Mouse (Mus musculus): ENCODE data around the gene Josd1. TPM values are rescaled to one million over a fixed set of nuclear protein-coding genes. Genes with fewer than 3 reads are reported as not detected.

Josd1 gene
- polyA plus RNA-seq, 1 experiment from 2014 or later, result 21.8 TPM

GRCm38 (mm10) chr15:79650569-79650968 is 37.1 kb downstream of the Josd1 start:
- Histone ChIP-seq H3K27ac (replicated peaks) (no peak overlapping the region), H3K4me1 (no peaks in the 10 kb centered on the region), H3K9ac (replicated peaks) (no peak overlapping the region), H3K4me3 (replicated peaks) (no peak overlapping the region), H3K27me3 (replicated peaks) (no peaks in the 10 kb centered on the region), H3K36me3 (peaks cover 28% of the 10 kb centered on the region), H3K4me2 (no peak overlapping the region), H3K9me3 (replicated peaks) (no peaks in the 10 kb centered on the region)
- ATAC-seq (ENCODE audit: low FRiP score), result no peak

GRCm38 (mm10) chr15:79648130-79648529 is 39.6 kb downstream of the Josd1 start:
- no peak overlapping the region for H3K9ac ChIP-seq (replicated peaks)
- H3K9me3 ChIP-seq (replicated peaks), result no peaks in the 10 kb centered on the region
- WGBS, result 93% methylated on average over 12 of the region's 12 CpGs
- H3K4me1 ChIP-seq, result no peaks in the 10 kb centered on the region
- peaks cover 36% of the 10 kb centered on the region for H3K36me3 ChIP-seq
- no peak for ATAC-seq (ENCODE audit: low FRiP score)
- no peak overlapping the region for H3K27ac ChIP-seq (replicated peaks)
- no peak overlapping the region for H3K4me2 ChIP-seq
- no peak overlapping the region for H3K4me3 ChIP-seq (replicated peaks)
- H3K27me3 ChIP-seq (replicated peaks), result no peaks in the 10 kb centered on the region

- Histone ChIP-seq H3K4me1 (no peaks in the 10 kb centered on the region), H3K9ac (replicated peaks) (no peak overlapping the region), H3K27ac (replicated peaks) (no peak overlapping the region), H3K9me3 (replicated peaks) (no peaks in the 10 kb centered on the region), H3K4me2 (no peak overlapping the region), H3K36me3 (peaks cover 58% of the 10 kb centered on the region), H3K4me3 (replicated peaks) (no peak overlapping the region), H3K27me3 (replicated peaks) (no peaks in the 10 kb centered on the region)
- WGBS, result 79% methylated on average over 2 of the region's 2 CpGs
- ATAC-seq (ENCODE audit: low FRiP score), result no peak
Measured at GRCm38 (mm10) chr15:79645483-79645882, 42.2 kb downstream of the Josd1 start.

GRCm38 (mm10) chr15:79641135-79641817 is 46.4 kb downstream of the Josd1 start:
- H3K9me3 ChIP-seq (replicated peaks), result no peaks in the 10 kb centered on the region
- no peaks in the 10 kb centered on the region for H3K4me1 ChIP-seq
- H3K27ac ChIP-seq (replicated peaks), result no peak overlapping the region
- no peak overlapping the region for H3K9ac ChIP-seq (replicated peaks)
- no peak overlapping the region for H3K4me2 ChIP-seq
- no peaks in the 10 kb centered on the region for H3K27me3 ChIP-seq (replicated peaks)
- peaks cover 57% of the 10 kb centered on the region for H3K36me3 ChIP-seq
- 88% methylated on average over 12 of the region's 12 CpGs for WGBS
- H3K4me3 ChIP-seq (replicated peaks), result no peak overlapping the region
- ATAC-seq (ENCODE audit: low FRiP score), result no peak

- 75% methylated on average over 2 of the region's 2 CpGs for WGBS
- no peak for ATAC-seq (ENCODE audit: low FRiP score)
- H3K9me3 ChIP-seq (replicated peaks), result no peaks in the 10 kb centered on the region
- no peak overlapping the region for H3K9ac ChIP-seq (replicated peaks)
- H3K4me1 ChIP-seq, result no peaks in the 10 kb centered on the region
- H3K4me2 ChIP-seq, result no peak overlapping the region
- peaks cover 86% of the 10 kb centered on the region for H3K36me3 ChIP-seq
- H3K27ac ChIP-seq (replicated peaks), result no peak overlapping the region
- H3K27me3 ChIP-seq (replicated peaks), result no peaks in the 10 kb centered on the region
- H3K4me3 ChIP-seq (replicated peaks), result no peak overlapping the region
Measured at GRCm38 (mm10) chr15:79630471-79630870, 57.2 kb downstream of the Josd1 start.

Other genes starting within 250 kb of the Josd1 start
- gene Csnk1e, start 232.4 kb downstream of the Josd1 start, polyA plus RNA-seq (2015; fragmentation: Nextera tagmentation; extraction: Ambion mirVana), result 178 and 216 TPM in 2 replicates
- not detected in 2 replicates for gene Kcnj4, start 182.7 kb downstream of the Josd1 start, polyA plus RNA-seq (2015; fragmentation: Nextera tagmentation; extraction: Ambion mirVana)
- 18.5 and 23.9 TPM in 2 replicates for gene Kdelr3, start 171.5 kb downstream of the Josd1 start, polyA plus RNA-seq (2015; fragmentation: Nextera tagmentation; extraction: Ambion mirVana)
- 47.9 and 49.6 TPM in 2 replicates for gene Ddx17, start 141.2 kb downstream of the Josd1 start, polyA plus RNA-seq (2015; fragmentation: Nextera tagmentation; extraction: Ambion mirVana)
- 1.0 and 1.8 TPM in 2 replicates for gene Dmc1, start 82.8 kb downstream of the Josd1 start, polyA plus RNA-seq (2015; fragmentation: Nextera tagmentation; extraction: Ambion mirVana)
- 3.0 and 3.7 TPM in 2 replicates for gene Fam227a, start 29.0 kb downstream of the Josd1 start, polyA plus RNA-seq (2015; fragmentation: Nextera tagmentation; extraction: Ambion mirVana)
- gene Cby1, start 28.7 kb downstream of the Josd1 start, polyA plus RNA-seq (2015; fragmentation: Nextera tagmentation; extraction: Ambion mirVana), result 85.0 and 94.6 TPM in 2 replicates
- 231 and 246 TPM in 2 replicates for gene Tomm22, start 17.1 kb downstream of the Josd1 start, polyA plus RNA-seq (2015; fragmentation: Nextera tagmentation; extraction: Ambion mirVana)
- 43.2 and 44.0 TPM in 2 replicates for gene Gtpbp1, start 2.9 kb upstream of the Josd1 start, polyA plus RNA-seq (2015; fragmentation: Nextera tagmentation; extraction: Ambion mirVana)
- gene Sun2, start 54.6 kb upstream of the Josd1 start, polyA plus RNA-seq (2015; fragmentation: Nextera tagmentation; extraction: Ambion mirVana), result 5.5 and 6.2 TPM in 2 replicates
- gene Dnal4, start 89.9 kb upstream of the Josd1 start, polyA plus RNA-seq (2015; fragmentation: Nextera tagmentation; extraction: Ambion mirVana), result 58.4 and 63.7 TPM in 2 replicates
- gene Nptxr, start 116.8 kb upstream of the Josd1 start, polyA plus RNA-seq (2015; fragmentation: Nextera tagmentation; extraction: Ambion mirVana), result 39.9 and 49.0 TPM in 2 replicates
- 0.42 and 0.72 TPM in 2 replicates for gene Npcd, start 146.3 kb upstream of the Josd1 start, polyA plus RNA-seq (2015; fragmentation: Nextera tagmentation; extraction: Ambion mirVana)
- gene Cbx6, start 146.8 kb upstream of the Josd1 start, polyA plus RNA-seq (2015; fragmentation: Nextera tagmentation; extraction: Ambion mirVana), result 53.1 and 64.3 TPM in 2 replicates
- gene Apobec3, start 203.7 kb upstream of the Josd1 start, polyA plus RNA-seq (2015; fragmentation: Nextera tagmentation; extraction: Ambion mirVana), result 4.8 and 44.4 TPM in 2 replicates

Measured in neural tube, embryonic 15.5 days (tissue).